Mouse (Mus musculus): ENCODE measurements around the gene Ppp4r1.

DNA sequence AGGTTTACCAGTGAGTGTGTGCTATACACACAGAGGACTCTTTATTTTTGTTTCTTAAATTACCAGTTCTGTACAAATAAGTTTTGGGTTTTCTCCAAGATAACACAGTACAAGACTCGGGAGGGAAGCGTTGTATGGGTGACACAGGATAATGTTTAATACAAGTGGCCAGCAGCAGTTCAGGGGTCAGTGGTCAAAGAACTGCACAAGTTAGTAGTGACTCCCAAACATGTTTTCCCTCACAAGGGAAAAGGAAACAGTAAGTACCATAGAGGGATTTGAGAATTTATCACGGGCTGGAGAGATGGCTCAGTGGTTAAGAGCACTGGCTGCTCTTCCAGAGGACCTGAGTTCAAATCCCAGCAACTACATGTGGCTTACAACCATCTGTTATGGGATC lies 51.5 kb downstream of the Ppp4r1 start:
- TF ChIP-seq POLR2A (IDR thresholded peaks at IDR 0.05; ENCODE audit: low read depth, low read length) (no peak), CTCF (conservative IDR thresholded peaks at IDR 0.05 in 1 of 2, IDR thresholded peaks at IDR 0.05 in 1 of 2; ENCODE audit: low read depth in 2 of 2, low read length in 2 of 2) (no peak), EP300 (IDR thresholded peaks at IDR 0.05; ENCODE audit: low read length) (no peak), GABPA (IDR thresholded peaks at IDR 0.05; ENCODE audit: insufficient replicate concordance, low read depth, low read length) (no peak), KAT2A (IDR thresholded peaks at IDR 0.05; ENCODE audit: insufficient replicate concordance, low read length) (no peak), BHLHE40 (IDR thresholded peaks at IDR 0.05; ENCODE audit: low read depth, low read length) (no peak)
